In the genomic region with DNA sequence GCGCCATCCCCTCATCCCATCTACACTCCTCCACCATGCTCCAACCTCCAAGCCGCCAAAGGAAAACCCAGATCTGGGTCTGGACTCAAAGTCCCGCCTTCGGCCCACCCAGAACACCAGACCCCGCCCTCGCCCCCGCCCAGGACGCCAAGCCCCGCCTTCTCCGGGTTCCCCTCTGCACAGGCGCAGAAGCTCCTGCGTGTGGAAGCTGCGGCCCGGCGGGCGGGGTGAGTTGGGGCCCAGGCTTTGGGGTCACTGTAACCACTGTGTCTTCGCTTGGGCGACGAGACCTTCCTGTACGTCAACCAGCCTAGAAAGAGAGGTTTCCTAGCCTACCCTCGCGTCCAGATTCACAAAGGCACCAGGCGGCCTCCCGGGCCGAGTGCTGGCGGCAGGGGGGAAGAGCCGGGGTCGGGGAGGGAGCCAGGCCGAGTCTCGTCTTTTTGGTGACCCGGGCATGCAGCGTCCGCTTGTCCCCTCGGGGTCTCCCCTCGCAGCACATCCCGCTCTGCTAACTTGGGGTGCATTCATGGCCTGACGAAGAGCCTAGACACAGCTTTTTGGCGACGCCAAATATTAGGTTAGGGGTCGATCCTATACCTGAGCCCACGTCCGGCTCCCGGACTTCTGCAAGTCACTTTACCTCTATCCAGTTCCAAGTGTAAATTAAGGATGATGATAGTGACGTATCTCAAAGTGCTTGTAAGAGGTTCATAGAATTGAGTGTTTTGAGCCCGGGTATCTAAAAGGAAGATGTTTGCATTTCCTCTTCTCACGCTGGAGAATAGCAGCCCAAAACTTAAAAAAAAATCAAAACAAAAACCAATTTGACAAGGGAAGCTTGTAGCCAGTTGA, we compare ENCODE assay signal across 8 mouse cellular contexts. TPM values are rescaled to one million over a fixed set of nuclear protein-coding genes. Genes with fewer than 3 reads are reported as not detected.
DNase-seq lines count a peak whose midpoint lies in the region; ATAC-seq lines count a peak whose summit lies in the region.

No protein-coding gene starts in this region.

- intact Hi-C loops in gastrocnemius, postnatal 14 days (cut with DNase I; ENCODE audit: low total_unique reads): no loop called here
- intact Hi-C loops in left cerebral cortex, postnatal 10 days (cut with DNase I): no loop called here

- H3K4me3 ChIP-seq in intestine, embryonic 14.5 days (ENCODE audit: low read depth, low read length): peak overlapping the region; percentile 63

- peaks cover 2% of the 10 kb centered on the region; the same call in 1 of the 2 replicates for H3K4me1 ChIP-seq in intestine, embryonic 14.5 days (replicated peaks; ENCODE audit: control insufficient read depth, insufficient read depth, low read length)

- H3K9me3 ChIP-seq in intestine, embryonic 14.5 days (ENCODE audit: control insufficient read depth, low read length): no peaks in the 10 kb centered on the region

- peak overlapping the region; percentile 75 for H3K9ac ChIP-seq in intestine, embryonic 14.5 days (ENCODE audit: low read length)

- ATAC-seq in intestine, embryonic 14.5 days (replicated peaks; ENCODE audit: low FRiP score, low TSS enrichment, low read depth): peak; percentile 97
- peak; percentile 90 for ATAC-seq in megakaryocyte progenitor cell, adult 5-6 weeks (replicated peaks; ENCODE audit: poor library complexity)

- DNase-seq in adrenal gland, adult 2 months: peak; percentile 96
- DNase-seq in embryo, embryonic 11 days: peak; percentile 96
- peak; percentile 93 for DNase-seq in gastrocnemius, postnatal 14 days
- peak; percentile 98 for DNase-seq in intestine, embryonic 14.5 days (ENCODE audit: low spot score)
- peak; percentile 85 to 95 for DNase-seq in left cerebral cortex, postnatal 10 days (ENCODE audit: extremely low spot score in 1 of 2, low spot score in 2 of 2)
- peak; percentile 93 for DNase-seq in right cerebral cortex, postnatal 14 days
- DNase-seq in urinary bladder, postnatal 25 days (ENCODE audit: low spot score): peak; percentile 91

- H3K4me2 ChIP-seq in intestine, embryonic 14.5 days (ENCODE audit: low read length): peak overlapping the region; percentile 76

- H3K36me3 ChIP-seq in intestine, embryonic 14.5 days (ENCODE audit: control insufficient read depth, insufficient read depth, low read length): peaks cover 11% of the 10 kb centered on the region

- 0% methylated on average over 46 of the region's 46 CpGs for WGBS in intestine, embryonic 14.5 days

- 0 out of 2 replicates have a peak overlapping the region, but pooled peaks have one; percentile 14 for H3K27ac ChIP-seq in intestine, embryonic 14.5 days (ENCODE audit: low read depth)

- H3K27me3 ChIP-seq in intestine, embryonic 14.5 days (replicated peaks; ENCODE audit: control insufficient read depth, insufficient read depth, low read length): no peaks in the 10 kb centered on the region

RNA-seq across cellular contexts. Expression of a gene that starts 9.3 kb away (rescaled TPM):
- 10 to 100 TPM in 1 of 2 experiments, 1 to 10 TPM in 1; 8.9 to 12.2 TPM for total RNA-seq in adrenal gland, adult 2 months (2021)
- 0.54 and 0.56 TPM in 2 replicates for polyA plus RNA-seq in adrenal gland, adult 2 months (2012; rRNA removed)
- 10 to 100 TPM; 10.5 to 11.4 TPM for total RNA-seq in gastrocnemius, postnatal 14 days (2021)
- polyA plus RNA-seq in intestine, embryonic 14.5 days (2014; fragmentation: Nextera tagmentation; extraction: Ambion mirVana): 14.3 and 17.8 TPM in 2 replicates
- total RNA-seq in left cerebral cortex, postnatal 10 days (2021): 10 to 100 TPM; 16.7 to 17.9 TPM
- 9.5 and 11.7 TPM in 2 replicates for total RNA-seq in megakaryocyte progenitor cell, adult 5-6 weeks (2015)
- 7.1 and 13.2 TPM in 2 replicates for total RNA-seq in megakaryocyte progenitor cell, adult 5-6 weeks (2017)

RNA-seq across cellular contexts. Expression of a gene that starts 9.4 kb away (rescaled TPM):
- total RNA-seq in adrenal gland, adult 2 months (2021): 10 to 100 TPM; 17.0 to 21.0 TPM
- polyA plus RNA-seq in adrenal gland, adult 2 months (2012; rRNA removed): 2.4 and 2.9 TPM in 2 replicates
- 10 to 100 TPM; 12.2 to 13.4 TPM for total RNA-seq in gastrocnemius, postnatal 14 days (2021)
- 9.9 and 11.1 TPM in 2 replicates for polyA plus RNA-seq in intestine, embryonic 14.5 days (2014; fragmentation: Nextera tagmentation; extraction: Ambion mirVana)
- 10 to 100 TPM; 25.0 to 31.2 TPM for total RNA-seq in left cerebral cortex, postnatal 10 days (2021)
- 19.7 and 22.7 TPM in 2 replicates for total RNA-seq in megakaryocyte progenitor cell, adult 5-6 weeks (2015)
- 11.0 and 14.8 TPM in 2 replicates for total RNA-seq in megakaryocyte progenitor cell, adult 5-6 weeks (2017)

RNA-seq across cellular contexts. Expression of a gene that starts 48.8 kb away (rescaled TPM):
- 10 to 100 TPM; 18.5 to 26.9 TPM for total RNA-seq in adrenal gland, adult 2 months (2021)
- 2.4 and 2.7 TPM in 2 replicates for polyA plus RNA-seq in adrenal gland, adult 2 months (2012; rRNA removed)
- total RNA-seq in gastrocnemius, postnatal 14 days (2021): 10 to 100 TPM in 1 of 2 experiments, 1 to 10 TPM in 1; 8.8 to 12.2 TPM
- polyA plus RNA-seq in intestine, embryonic 14.5 days (2014; fragmentation: Nextera tagmentation; extraction: Ambion mirVana): 36.9 and 40.6 TPM in 2 replicates
- 10 to 100 TPM; 40.9 to 43.3 TPM for total RNA-seq in left cerebral cortex, postnatal 10 days (2021)
- total RNA-seq in megakaryocyte progenitor cell, adult 5-6 weeks (2015): 35.2 and 38.4 TPM in 2 replicates
- 29.7 and 39.3 TPM in 2 replicates for total RNA-seq in megakaryocyte progenitor cell, adult 5-6 weeks (2017)

Comparison
In these comparisons a context has a peak if more than half of its experiments do, and no peak if none do; other contexts are left out.
1. Peak in every context shown above with its lines: DNase-seq, ATAC-seq, H3K4me3 ChIP-seq and H3K27ac ChIP-seq.